Mouse (Mus musculus) embryonic stem cell, embryonic (primary cell): ENCODE results near the gene Hyal1.

ENCODE experiments used
- CTCF ChIA-PET, 4 experiments: fragments of 300-600 bp in 2 of 4; fragments of 350-600 bp in 2 of 4; sonication (Branson Sonifier 250); formaldehyde crosslinking; loops; one replicate each; lab custom pipeline; 2022; ENCODE audit warnings: inconsistent platforms in 2 of 4; lab: Charles Lee
- POLR2A ChIA-PET, 4 experiments: fragments of 300-600 bp in 2 of 4; fragments of 350-600 bp in 2 of 4; sonication (Branson Sonifier 250); formaldehyde crosslinking; loops; one replicate each; lab custom pipeline; 2022; ENCODE audit warnings: antibody characterized with exemption in 4 of 4, inconsistent platforms in 1 of 4; lab: Charles Lee

Hyal1 gene

DNA sequence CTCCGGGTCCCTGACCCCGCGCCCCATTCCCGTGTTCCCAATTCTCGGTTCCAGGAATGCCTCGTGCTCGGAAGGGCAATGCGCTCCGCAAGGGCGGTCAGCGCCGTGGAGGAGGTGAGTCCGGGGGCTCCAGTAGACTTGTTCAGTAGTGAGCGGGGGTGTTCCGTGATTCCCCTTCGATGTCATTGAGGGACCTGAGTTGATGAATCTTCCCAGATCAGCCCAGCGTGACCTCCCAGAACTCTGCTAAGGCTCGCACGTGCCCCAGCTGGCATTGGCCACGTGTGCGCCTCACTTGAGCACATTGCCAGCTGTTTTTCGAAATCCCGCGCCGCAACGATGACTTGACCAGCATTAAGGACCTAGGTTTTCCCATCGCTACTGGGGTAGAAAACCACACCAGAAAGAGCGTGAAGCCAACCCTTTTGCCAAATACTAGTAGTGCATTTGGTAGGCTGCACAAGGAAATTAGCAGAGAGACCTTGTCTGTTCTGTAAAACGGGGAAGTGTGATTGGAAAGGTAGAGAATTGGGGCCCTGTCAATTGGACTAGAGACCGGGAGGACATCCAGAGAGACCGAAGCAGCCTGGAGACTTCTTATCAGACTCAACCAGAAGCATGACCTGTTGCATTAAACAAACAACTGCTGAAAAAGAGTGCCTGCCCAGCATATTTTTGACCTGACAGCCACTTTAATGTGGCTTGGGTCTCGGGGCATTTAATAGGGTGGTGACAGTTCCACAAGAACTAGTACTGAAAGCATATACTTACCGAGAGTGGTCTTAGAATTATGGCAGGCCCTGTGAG lies 11.3 kb downstream of the Hyal1 start:
- ChIA-PET POLR2A (interaction anchor here (0.5 to 29.0 kb wide), 53 partner anchors 6 to 751 kb away, joined by 3 to 450 read pairs (median 5); partner anchors contain the start of genes Hyal1 (in 4 of the 4), Naa80 (in 3 of the 4), Cyb561d2 (in 2 of the 4) and Gnai2 (in 2 of the 4)), CTCF (interaction anchor here in 3 of 4 experiments (0.6 to 2.9 kb wide), 23 partner anchors 11 to 87 kb away, joined by 3 to 10 read pairs (median 4); partner anchors contain the start of gene Hyal1 (in 1 of the 3))

DNA sequence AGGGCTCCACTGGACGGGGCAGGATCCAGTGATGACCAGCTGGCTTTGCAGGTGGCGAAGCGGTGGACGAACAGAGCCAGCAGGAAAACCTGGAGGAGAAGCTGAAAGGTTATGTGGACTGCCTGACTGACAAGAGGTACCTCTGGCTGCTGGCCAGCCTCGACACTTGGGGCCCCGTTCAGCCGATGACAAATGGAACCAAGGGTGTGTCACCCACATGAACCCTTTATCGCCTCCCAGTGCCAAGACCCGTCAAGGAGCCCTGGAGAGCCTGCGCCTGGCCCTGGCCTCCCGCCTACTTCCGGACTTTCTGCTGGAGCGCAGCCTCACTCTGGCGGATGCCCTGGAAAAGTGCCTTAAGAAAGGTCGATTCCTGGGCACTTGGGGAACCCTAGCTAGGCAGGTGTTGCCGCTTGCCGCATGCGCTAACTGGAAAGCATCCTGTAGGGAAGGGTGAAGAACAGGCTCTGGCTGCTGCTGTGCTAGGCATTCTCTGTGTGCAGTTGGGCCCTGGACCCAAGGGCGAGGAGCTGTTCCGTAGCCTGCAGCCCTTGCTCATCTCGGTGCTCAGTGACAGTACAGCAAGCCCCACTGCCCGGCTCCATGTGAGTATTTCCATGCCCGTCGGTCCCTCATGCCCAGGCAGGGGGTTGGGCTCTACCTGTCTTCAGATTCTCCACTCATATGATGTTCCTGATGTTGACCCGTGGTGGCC lies 13.5 kb downstream of the Hyal1 start:
- ChIA-PET POLR2A (interaction anchor here in 3 of 4 experiments (0.6 to 29.0 kb wide), 15 partner anchors 4 to 799 kb away, joined by 3 to 450 read pairs (median 5); partner anchors contain the start of genes Hyal1 (in 2 of the 3), Hyal2 (in 2 of the 3), Naa80 (in 2 of the 3) and Hyal3 (in 1 of the 3)), CTCF (interaction anchor here in 3 of 4 experiments (0.6 to 2.9 kb wide), 10 partner anchors 11 to 295 kb away, joined by 3 to 16 read pairs (median 4); no protein-coding TSS in a partner anchor)

GRCm38 (mm10) chr9:107590773-107591060 lies 14.0 kb downstream of the Hyal1 start:
- CTCF ChIA-PET, result interaction anchor here in 3 of 4 experiments (0.6 to 2.9 kb wide), 9 partner anchors 10 to 295 kb away, joined by 3 to 16 read pairs (median 5); no protein-coding TSS in a partner anchor
- POLR2A ChIA-PET, result interaction anchor here in 3 of 4 experiments (1.1 to 29.0 kb wide), 10 partner anchors 4 to 40 kb away, joined by 3 to 450 read pairs (median 5); partner anchors contain the start of genes Hyal1 (in 2 of the 3), Naa80 (in 2 of the 3), Hyal2 (in 1 of the 3) and Hyal3 (in 1 of the 3)

GRCm38 (mm10) chr9:107593101-107593976 lies 16.6 kb downstream of the Hyal1 start:
- CTCF ChIA-PET, result interaction anchor here (0.6 to 1.4 kb wide), 6 partner anchors 11 to 52 kb away, joined by 3 read pairs; no protein-coding TSS in a partner anchor

GRCm38 (mm10) chr9:107594281-107595062 lies 17.7 kb downstream of the Hyal1 start:
- POLR2A ChIA-PET, result interaction anchor here (1.0 to 21.2 kb wide), 9 partner anchors 12 to 44 kb away, joined by 3 to 450 read pairs (median 3); partner anchors contain the start of genes Hyal1 (in 2 of the 4), Naa80 (in 2 of the 4), Hyal2 (in 1 of the 4) and Hyal3 (in 1 of the 4)
- CTCF ChIA-PET, result interaction anchor here in 1 of 4 experiments (0.7 kb wide), 1 partner anchor 52 kb away, joined by 4 read pairs; no protein-coding TSS in a partner anchor

More at GRCm38 (mm10) chr9:107593101-107593976, 16.6 kb downstream of the Hyal1 start:
- POLR2A ChIA-PET, result interaction anchor here in 3 of 4 experiments (0.6 to 21.2 kb wide), 16 partner anchors 9 to 502 kb away, joined by 3 to 450 read pairs (median 4); partner anchors contain the start of genes Hyal1 (in 2 of the 3), Hyal3 (in 2 of the 3), Naa80 (in 2 of the 3) and Gnai2 (in 1 of the 3)

DNA sequence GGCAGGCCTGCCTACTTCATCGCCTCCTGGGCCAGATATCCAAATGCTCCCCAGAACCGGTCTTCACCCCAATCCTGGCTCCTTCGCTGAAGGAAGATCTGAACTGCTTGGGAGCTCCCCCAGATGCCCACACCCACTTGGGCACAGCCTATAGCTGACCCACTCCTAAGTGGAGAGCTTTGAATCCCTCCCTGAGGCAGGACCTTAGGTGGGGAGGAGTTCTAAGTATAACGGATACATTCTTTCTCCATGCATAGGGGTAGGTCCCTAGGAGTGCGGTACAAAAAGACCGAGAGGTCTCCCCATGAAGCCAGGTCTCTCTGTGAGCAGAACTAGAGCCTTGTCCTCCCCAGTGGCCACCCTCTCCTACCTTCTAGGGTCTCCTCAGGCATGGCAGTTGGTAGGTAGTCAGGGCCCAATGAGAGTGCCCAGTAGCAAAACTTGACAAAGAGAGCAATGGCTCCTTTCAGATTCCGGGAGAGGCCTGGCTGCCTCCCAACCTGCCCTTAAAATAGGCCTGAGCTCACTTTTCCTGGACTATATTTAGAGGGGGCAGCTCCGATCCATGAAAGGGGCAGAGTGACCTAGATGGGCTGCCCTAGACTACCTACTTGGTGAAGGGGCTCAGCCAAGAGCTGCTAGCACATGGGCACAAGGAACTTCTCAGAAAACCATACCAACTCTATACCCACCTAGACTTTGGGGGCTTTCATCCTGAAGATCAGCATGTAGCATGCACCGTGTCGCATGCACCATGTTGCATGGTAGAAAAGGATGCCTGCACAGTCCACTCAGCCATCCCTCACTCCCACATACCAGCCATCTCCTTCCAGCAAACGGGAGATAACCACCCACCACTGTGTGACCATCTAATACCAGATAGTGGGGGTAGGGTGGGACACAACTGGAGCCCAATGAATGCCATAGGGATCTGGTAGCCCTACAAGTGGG lies 20.2 kb downstream of the Hyal1 start:
- CTCF ChIA-PET, result interaction anchor here in 2 of 4 experiments (0.5 to 7.5 kb wide), 3 partner anchors 15 to 294 kb away, joined by 3 to 69 read pairs (median 3); no protein-coding TSS in a partner anchor

DNA sequence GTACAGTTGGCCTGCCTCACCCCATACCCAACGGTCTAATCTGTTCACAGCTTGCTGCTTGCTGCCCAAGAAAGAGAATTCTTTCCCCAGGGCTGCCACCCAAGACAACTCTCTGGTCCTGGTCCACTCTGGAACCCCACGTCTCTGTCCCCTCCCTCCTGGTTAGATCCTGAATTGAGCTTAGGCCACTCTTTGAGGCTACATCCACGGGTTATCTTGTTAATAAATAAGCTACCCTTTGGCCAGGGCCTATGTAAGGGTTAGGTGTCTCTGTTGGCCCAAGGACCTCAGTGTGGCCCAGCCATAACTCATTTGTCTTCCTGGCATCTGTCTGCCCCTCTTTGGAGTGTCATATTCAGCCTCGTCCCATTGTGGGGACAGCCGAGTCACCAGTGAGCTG lies 21.7 kb downstream of the Hyal1 start:
- CTCF ChIA-PET, result interaction anchor here in 3 of 4 experiments (0.8 to 7.5 kb wide), 8 partner anchors 14 to 79 kb away, joined by 3 to 109 read pairs (median 40); partner anchors contain the start of gene Sema3b (in 1 of the 3)
- POLR2A ChIA-PET, result interaction anchor here in 2 of 4 experiments (0.7 to 21.2 kb wide), 16 partner anchors 8 to 298 kb away, joined by 3 to 450 read pairs (median 7); partner anchors contain the start of genes Hyal1 (in 2 of the 2), Hyal3 (in 2 of the 2), Ifrd2 (in 2 of the 2) and Naa80 (in 2 of the 2)

More for the DNA sequence above, 20.2 kb downstream of the Hyal1 start:
- POLR2A ChIA-PET, result interaction anchor here in 3 of 4 experiments (1.0 to 21.2 kb wide), 9 partner anchors 9 to 79 kb away, joined by 3 to 450 read pairs (median 5); partner anchors contain the start of genes Ifrd2 (in 2 of the 3), Hyal1 (in 1 of the 3), Hyal2 (in 1 of the 3) and Hyal3 (in 1 of the 3)

DNA sequence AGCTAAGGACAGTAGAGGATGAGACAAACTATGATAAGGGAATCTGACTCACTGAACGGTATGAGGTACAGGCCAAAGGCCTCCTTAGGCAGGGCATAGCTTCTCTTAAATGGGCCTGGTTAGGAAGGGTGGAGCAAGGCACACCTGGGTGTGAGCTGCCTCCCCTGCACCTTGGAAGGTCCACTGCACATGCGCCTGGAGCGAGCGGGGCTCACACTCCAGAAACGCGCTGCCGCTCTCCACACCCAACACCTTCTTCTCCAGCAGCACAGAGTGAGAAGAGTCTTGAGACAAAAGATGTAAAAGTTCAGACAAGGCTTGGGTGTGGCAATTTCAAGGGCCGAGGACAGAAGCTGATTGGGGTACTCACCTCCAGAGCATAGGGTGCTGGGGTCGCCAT lies 22.7 kb downstream of the Hyal1 start:
- POLR2A ChIA-PET, result interaction anchor here in 3 of 4 experiments (0.6 to 21.2 kb wide), 22 partner anchors 8 to 446 kb away, joined by 3 to 450 read pairs (median 6); partner anchors contain the start of genes Hyal1 (in 2 of the 3), Hyal3 (in 2 of the 3), Ifrd2 (in 2 of the 3) and Naa80 (in 2 of the 3)
- CTCF ChIA-PET, result interaction anchor here (0.8 to 7.5 kb wide), 22 partner anchors 9 to 305 kb away, joined by 3 to 109 read pairs (median 6); partner anchors contain the start of genes Sema3b (in 2 of the 4) and Hyal3 (in 1 of the 4)

- CTCF ChIA-PET, result interaction anchor here (0.8 to 7.5 kb wide), 33 partner anchors 9 to 305 kb away, joined by 3 to 109 read pairs (median 4); partner anchors contain the start of genes Sema3b (in 2 of the 4), Gnai2 (in 1 of the 4), Hyal3 (in 1 of the 4) and Ifrd2 (in 1 of the 4)
- POLR2A ChIA-PET, result interaction anchor here in 3 of 4 experiments (0.8 to 21.2 kb wide), 26 partner anchors 8 to 69 kb away, joined by 3 to 450 read pairs (median 5); partner anchors contain the start of genes Hyal1 (in 2 of the 3), Hyal3 (in 2 of the 3), Ifrd2 (in 2 of the 3) and Naa80 (in 2 of the 3)
Observed at GRCm38 (mm10) chr9:107599842-107600241, 23.1 kb downstream of the Hyal1 start.

DNA sequence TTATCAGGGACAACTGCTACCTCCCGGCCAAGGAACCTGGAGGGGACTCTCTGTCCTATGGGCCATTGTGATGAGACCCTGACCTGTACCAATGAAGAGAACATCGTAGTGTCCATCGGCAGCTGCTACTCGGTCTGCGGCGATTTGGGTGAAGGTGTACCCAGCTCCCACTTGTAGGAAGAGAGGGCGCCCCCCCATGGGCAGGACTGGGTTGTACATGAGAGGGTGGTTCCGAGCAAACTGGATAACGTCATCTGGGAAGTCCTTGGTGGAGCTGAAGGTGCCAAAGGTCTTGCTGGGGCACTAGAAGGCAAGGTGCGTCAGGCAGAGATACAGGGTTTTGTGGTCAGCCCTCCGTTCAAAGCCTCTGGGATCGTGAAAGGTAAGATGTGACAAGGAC lies 24.0 kb downstream of the Hyal1 start:
- ChIA-PET POLR2A (interaction anchor here in 3 of 4 experiments (0.5 to 21.2 kb wide), 27 partner anchors 9 to 83 kb away, joined by 3 to 450 read pairs (median 5); partner anchors contain the start of genes Hyal1 (in 2 of the 3), Ifrd2 (in 2 of the 3), Naa80 (in 2 of the 3) and Tusc2 (in 2 of the 3)), CTCF (interaction anchor here (0.6 to 7.5 kb wide), 48 partner anchors 8 to 723 kb away, joined by 3 to 109 read pairs (median 4); partner anchors contain the start of genes Gnai2 (in 2 of the 4), Hyal3 (in 2 of the 4), Ifrd2 (in 2 of the 4) and Sema3b (in 2 of the 4))

GRCm38 (mm10) chr9:107601275-107601674 lies 24.5 kb downstream of the Hyal1 start:
- ChIA-PET POLR2A (interaction anchor here in 3 of 4 experiments (0.6 to 21.2 kb wide), 13 partner anchors 8 to 65 kb away, joined by 3 to 450 read pairs (median 5); partner anchors contain the start of genes Hyal1 (in 2 of the 3), Ifrd2 (in 2 of the 3), Naa80 (in 2 of the 3) and Hyal2 (in 1 of the 3)), CTCF (interaction anchor here (0.6 to 7.5 kb wide), 35 partner anchors 9 to 254 kb away, joined by 3 to 109 read pairs (median 5); partner anchors contain the start of genes Gnai2 (in 2 of the 4), Ifrd2 (in 2 of the 4), Cyb561d2 (in 1 of the 4) and Hyal1 (in 1 of the 4))

GRCm38 (mm10) chr9:107602068-107602648 lies 25.4 kb downstream of the Hyal1 start:
- ChIA-PET POLR2A (interaction anchor here (0.6 to 21.2 kb wide), 14 partner anchors 9 to 438 kb away, joined by 3 to 450 read pairs (median 4); partner anchors contain the start of genes Ifrd2 (in 2 of the 4), Hyal1 (in 1 of the 4), Hyal2 (in 1 of the 4) and Hyal3 (in 1 of the 4)), CTCF (interaction anchor here (0.6 to 7.5 kb wide), 35 partner anchors 9 to 356 kb away, joined by 3 to 109 read pairs (median 4); partner anchors contain the start of genes Ifrd2 (in 2 of the 4), Gnai2 (in 1 of the 4) and Sema3b (in 1 of the 4))
